Comparison of ENCODE assay signal across 6 mouse cellular contexts in genomic region chr16:78364554-78364953, GRCm38 (mm10). TPM values are rescaled to one million over a fixed set of nuclear protein-coding genes. Genes with fewer than 3 reads are reported as not detected.
DNase-seq lines count a peak whose midpoint lies in the region; ATAC-seq and TF ChIP-seq lines count a peak whose summit lies in the region.
"Not testable (repeated sequence)": the region's sequence is repeated elsewhere in the genome, so short reads cannot be mapped to it uniquely, and the experiment has no call there.

No protein-coding gene starts in this region.

- TF ChIP-seq EP300 in lung, postnatal 0 days (IDR thresholded peaks at IDR 0.05) = not testable (repeated sequence)

- H3K27ac ChIP-seq in intestine, postnatal 0 days (ENCODE audit: low read depth, low read length); liver, adult 2 months (replicated peaks; ENCODE audit: insufficient read depth, low read depth, low read length); lung, postnatal 0 days (ENCODE audit: low read length); midbrain, embryonic 11.5 days (ENCODE audit: low read depth, low read length): not testable (repeated sequence)

- not testable (repeated sequence) for H3K27me3 ChIP-seq in intestine, postnatal 0 days (replicated peaks; ENCODE audit: control insufficient read depth, insufficient read depth, low read length); liver, adult 2 months (ENCODE audit: control insufficient read depth, insufficient read depth, low read length); lung, postnatal 0 days (replicated peaks; ENCODE audit: insufficient read depth, low read length); midbrain, embryonic 11.5 days (ENCODE audit: control insufficient read depth, insufficient read depth, low read length)

- ATAC-seq in intestine, postnatal 0 days; lung, postnatal 0 days; midbrain, embryonic 11.5 days (ENCODE audit: low FRiP score): not testable (repeated sequence)

- not testable (repeated sequence) for H3K79me2 ChIP-seq in liver, adult 2 months (ENCODE audit: control insufficient read depth, insufficient read depth, low read length)

- H3K4me2 ChIP-seq in intestine, postnatal 0 days (replicated peaks; ENCODE audit: low read depth); lung, postnatal 0 days (replicated peaks; ENCODE audit: low read depth, low read length); midbrain, embryonic 11.5 days: not testable (repeated sequence)

- TF ChIP-seq POLR2A in liver, adult 2 months (IDR thresholded peaks at IDR 0.05; ENCODE audit: extremely low read depth, insufficient read depth, low read length) = not testable (repeated sequence)

- H3K9ac ChIP-seq in intestine, postnatal 0 days (ENCODE audit: low read depth, low read length); liver, adult 2 months (ENCODE audit: low read depth, low read length); lung, postnatal 0 days (replicated peaks; ENCODE audit: low read depth); midbrain, embryonic 11.5 days (ENCODE audit: low read length): not testable (repeated sequence)

- peaks cover 38% of the 10 kb centered on the region for H3K36me3 ChIP-seq in intestine, postnatal 0 days (ENCODE audit: control insufficient read depth, insufficient read depth)
- peaks cover 35% of the 10 kb centered on the region for H3K36me3 ChIP-seq in liver, adult 2 months (ENCODE audit: control insufficient read depth, insufficient read depth, low read length)
- peaks cover 25% of the 10 kb centered on the region; the same call in 1 of the 2 replicates for H3K36me3 ChIP-seq in lung, postnatal 0 days (ENCODE audit: insufficient read depth, low read length)
- H3K36me3 ChIP-seq in midbrain, embryonic 11.5 days (ENCODE audit: control insufficient read depth, insufficient read depth, low read length) = not testable (repeated sequence)

- peak; percentile 17; the same call in 1 of the 2 replicates for TF ChIP-seq CTCF in intestine, postnatal 0 days (IDR thresholded peaks at IDR 0.05; ENCODE audit: low read depth)
- peak; percentile 6; the same call in 1 of the 2 replicates for TF ChIP-seq CTCF in liver, adult 2 months (IDR thresholded peaks at IDR 0.05; ENCODE audit: low read depth, low read length)
- 0 out of 2 replicates have a peak, but pooled peaks have one; percentile 9 for TF ChIP-seq CTCF in lung, postnatal 0 days (IDR thresholded peaks at IDR 0.05)

- not testable (repeated sequence) for H3K4me1 ChIP-seq in intestine, postnatal 0 days (replicated peaks; ENCODE audit: control insufficient read depth, insufficient read depth, low read length); liver, adult 2 months (ENCODE audit: control insufficient read depth, insufficient read depth, low read length); lung, postnatal 0 days (ENCODE audit: insufficient read depth, low read depth, low read length); midbrain, embryonic 11.5 days (ENCODE audit: control insufficient read depth, insufficient read depth, low read length)

- not testable (repeated sequence) for H3K4me3 ChIP-seq in intestine, postnatal 0 days (ENCODE audit: low read depth, low read length); liver, adult 2 months (ENCODE audit: insufficient read depth, low read depth, low read length); lung, postnatal 0 days (ENCODE audit: low read depth, low read length); midbrain, embryonic 11.5 days (ENCODE audit: low read depth, low read length)

- DNase-seq in ES-CJ7 (ENCODE audit: low read depth, low spot score) (peak; percentile 48), ZHBTc4 (ENCODE audit: low read depth, low spot score) (peak; percentile 59)
- DNase-seq in liver, adult 2 months (ENCODE audit: extremely low read depth, low read depth, low spot score); lung, postnatal 0 days (ENCODE audit: low spot score): not testable (repeated sequence)
- peak; percentile 47 for DNase-seq in midbrain, embryonic 11.5 days (ENCODE audit: low spot score, missing footprints)

- H3K9me3 ChIP-seq in intestine, postnatal 0 days (ENCODE audit: control insufficient read depth); lung, postnatal 0 days (ENCODE audit: low read length); midbrain, embryonic 11.5 days (ENCODE audit: control insufficient read depth, low read length): not testable (repeated sequence)

- WGBS in intestine, postnatal 0 days = 92% methylated on average over 9 of the region's 9 CpGs
- WGBS in liver, adult 2 months = 93% methylated on average over 9 of the region's 9 CpGs
- WGBS in lung, postnatal 0 days = 94% methylated on average over 9 of the region's 9 CpGs
- 93% methylated on average over 9 of the region's 9 CpGs for WGBS in midbrain, embryonic 11.5 days

RNA-seq across cellular contexts. Expression of gene Btg3, which starts 12.4 kb away (rescaled TPM):
- 25.5 and 26.9 TPM in 2 replicates for polyA plus RNA-seq in intestine, postnatal 0 days (2015; fragmentation: Nextera tagmentation; extraction: Ambion mirVana)
- total RNA-seq in liver, adult 2 months (2014; rRNA removed) = 1.5 and 1.9 TPM in 2 replicates
- polyA plus RNA-seq in liver, adult 2 months (2012; rRNA removed) = 0.17 and 0.73 TPM in 2 replicates
- 209 and 242 TPM in 2 replicates for polyA plus RNA-seq in lung, postnatal 0 days (2015; fragmentation: Nextera tagmentation; extraction: Ambion mirVana)
- 50.4 and 51.3 TPM in 2 replicates for polyA plus RNA-seq in midbrain, embryonic 11.5 days (2014; fragmentation: Nextera tagmentation; extraction: Ambion mirVana)

Comparison
In these comparisons a context has a peak if more than half of its experiments do, and no peak if none do; other contexts are left out.
1. RNA of gene Btg3, which starts 12.4 kb away (polyA plus RNA-seq): 209 to 242 TPM in lung, postnatal 0 days, 50.4 to 51.3 TPM in midbrain, embryonic 11.5 days and 25.5 to 26.9 TPM in intestine, postnatal 0 days; 0.17 to 0.73 TPM in liver, adult 2 months; every median in the first group is over 10 times any median in the second.
2. Peak in every context shown above with its lines, with median percentiles within 50 percentile points of each other: CTCF ChIP-seq.